ENCODE assay signal across 9 mouse cellular contexts in the genomic region with DNA sequence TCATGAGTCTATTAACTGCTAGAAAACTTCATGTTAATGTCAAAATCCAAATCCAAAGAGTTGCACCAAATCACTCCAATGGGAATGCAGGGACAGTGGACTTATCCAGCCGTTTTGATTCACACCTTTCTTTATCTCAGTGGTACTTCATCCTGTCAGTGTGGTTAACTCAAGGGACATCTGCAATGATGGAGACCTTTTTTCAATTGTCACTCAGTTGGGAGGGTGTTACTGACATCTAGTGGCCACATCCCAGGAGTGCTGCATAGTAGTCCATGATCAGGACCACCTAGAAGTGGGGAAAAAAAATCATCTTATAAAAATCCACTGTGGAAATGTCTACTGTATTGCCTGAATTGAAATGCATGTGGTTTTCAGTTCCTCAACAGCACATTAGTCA.
DNase-seq lines count a peak whose midpoint lies in the region; ATAC-seq lines count a peak whose summit lies in the region.
"Had no signal": no experiment of that assay in that cellular context is flagged by ENCODE, and none has a peak within 500 bp of the region (broad histone marks: within the 10 kb centered on the region; RNA-seq: fewer than 3 reads in every experiment).

No protein-coding gene starts in this region.

- 34% methylated on average over 1 of the region's 1 CpGs for WGBS in embryonic facial prominence, embryonic 10.5 days
- WGBS in limb, embryonic 11.5 days, result 34% methylated on average over 1 of the region's 1 CpGs
- WGBS in liver, embryonic 11.5 days, result 24% methylated on average over 1 of the region's 1 CpGs

- H3K9ac ChIP-seq in limb, embryonic 11.5 days (ENCODE audit: low read length), result no peak overlapping the region
- H3K9ac ChIP-seq in liver, embryonic 11.5 days (ENCODE audit: low read depth, low read length), result no peak overlapping the region
- H3K9ac ChIP-seq: liver, embryonic 13.5 days had no signal

- no peaks in the 10 kb centered on the region for H3K9me3 ChIP-seq in embryonic facial prominence, embryonic 10.5 days
- no peaks in the 10 kb centered on the region for H3K9me3 ChIP-seq in limb, embryonic 11.5 days (ENCODE audit: control insufficient read depth, low read length)
- H3K9me3 ChIP-seq in liver, embryonic 11.5 days (ENCODE audit: control insufficient read depth, low read length), result no peaks in the 10 kb centered on the region
- H3K9me3 ChIP-seq: liver, embryonic 13.5 days had no signal

- H3K4me2 ChIP-seq in limb, embryonic 11.5 days (ENCODE audit: low read depth, severe bottlenecking), result no peak overlapping the region
- no peak overlapping the region for H3K4me2 ChIP-seq in liver, embryonic 11.5 days
- H3K4me2 ChIP-seq: liver, embryonic 13.5 days had no signal

- H3K4me1 ChIP-seq in embryonic facial prominence, embryonic 10.5 days, result no peaks in the 10 kb centered on the region
- H3K4me1 ChIP-seq in limb, embryonic 11.5 days (ENCODE audit: control insufficient read depth, insufficient read depth, low read length), result no peaks in the 10 kb centered on the region
- H3K4me1 ChIP-seq in liver, embryonic 11.5 days (replicated peaks; ENCODE audit: control insufficient read depth, insufficient read depth, low read length), result no peaks in the 10 kb centered on the region
- H3K4me1 ChIP-seq: liver, embryonic 13.5 days had no signal

- no peaks in the 10 kb centered on the region for H3K27me3 ChIP-seq in embryonic facial prominence, embryonic 10.5 days (replicated peaks; ENCODE audit: low read depth, poor library complexity, severe bottlenecking)
- no peaks in the 10 kb centered on the region for H3K27me3 ChIP-seq in limb, embryonic 11.5 days (ENCODE audit: control insufficient read depth, insufficient read depth, low read length)
- H3K27me3 ChIP-seq in liver, embryonic 11.5 days (replicated peaks; ENCODE audit: control insufficient read depth, insufficient read depth, low read length), result no peaks in the 10 kb centered on the region
- H3K27me3 ChIP-seq: liver, embryonic 13.5 days had no signal

- DNase-seq in cerebellum, adult 8-10 months, result peak; percentile 2
- DNase-seq in A20 (ENCODE audit: low read depth, low spot score), result peak; percentile 21
- peak; percentile 25 for DNase-seq in embryonic facial prominence, embryonic 10.5 days (ENCODE audit: low spot score)
- peak; percentile 51 for DNase-seq in limb, embryonic 11.5 days (ENCODE audit: low spot score)
- no peak for DNase-seq in liver, embryonic 11.5 days (ENCODE audit: low spot score)
- DNase-seq in yolk sac, embryonic 10.5 days (ENCODE audit: low spot score), result no peak
- no peak for DNase-seq in spleen, postnatal 36 days (ENCODE audit: low spot score in 2 of 2)
- DNase-seq: liver, embryonic 13.5 days had no signal

- H3K36me3 ChIP-seq in embryonic facial prominence, embryonic 10.5 days (replicated peaks), result no peaks in the 10 kb centered on the region
- no peaks in the 10 kb centered on the region for H3K36me3 ChIP-seq in limb, embryonic 11.5 days (ENCODE audit: control insufficient read depth, insufficient read depth, low read length)
- H3K36me3 ChIP-seq in liver, embryonic 11.5 days (ENCODE audit: control insufficient read depth, insufficient read depth, low read length), result no peaks in the 10 kb centered on the region
- H3K36me3 ChIP-seq: liver, embryonic 13.5 days had no signal

- H3K27ac ChIP-seq in embryonic facial prominence, embryonic 10.5 days (replicated peaks), result no peak overlapping the region
- H3K27ac ChIP-seq in limb, embryonic 11.5 days (replicated peaks; ENCODE audit: low read depth, low read length), result no peak overlapping the region
- no peak overlapping the region for H3K27ac ChIP-seq in liver, embryonic 11.5 days (ENCODE audit: low read depth, low read length)
- H3K27ac ChIP-seq: liver, embryonic 13.5 days had no signal

- no peak overlapping the region for H3K4me3 ChIP-seq in embryonic facial prominence, embryonic 10.5 days
- H3K4me3 ChIP-seq in limb, embryonic 11.5 days (ENCODE audit: low read depth, low read length), result no peak overlapping the region
- H3K4me3 ChIP-seq in liver, embryonic 11.5 days (ENCODE audit: low read depth, low read length), result no peak overlapping the region
- H3K4me3 ChIP-seq: liver, embryonic 13.5 days had no signal

- no peak for ATAC-seq in cerebellum, adult (ENCODE audit: insufficient number of reproducible peaks, low FRiP score, low TSS enrichment)
- ATAC-seq in limb, embryonic 11.5 days (ENCODE audit: insufficient number of reproducible peaks, low FRiP score, low TSS enrichment, low read depth), result 0 out of 2 replicates have a peak, but pooled peaks have one; percentile 21
- no peak for ATAC-seq in liver, embryonic 11.5 days (replicated peaks; ENCODE audit: low FRiP score)

Comparison
In these comparisons a context has a peak if more than half of its experiments do, and no peak if none do; other contexts are left out.
1. DNase-seq: peak in cerebellum, adult 8-10 months (single experiment), A20 (single experiment), embryonic facial prominence, embryonic 10.5 days (single experiment) and limb, embryonic 11.5 days (single experiment); none in liver, embryonic 11.5 days (single experiment), yolk sac, embryonic 10.5 days (single experiment) and spleen, postnatal 36 days (0 of 2).